Mouse (Mus musculus): ENCODE results near the gene Rnf10. TPM values are rescaled to one million over a fixed set of nuclear protein-coding genes. Genes with fewer than 3 reads are reported as not detected.

Gene Rnf10
- polyA plus RNA-seq, 1 experiment = 194 TPM

DNA sequence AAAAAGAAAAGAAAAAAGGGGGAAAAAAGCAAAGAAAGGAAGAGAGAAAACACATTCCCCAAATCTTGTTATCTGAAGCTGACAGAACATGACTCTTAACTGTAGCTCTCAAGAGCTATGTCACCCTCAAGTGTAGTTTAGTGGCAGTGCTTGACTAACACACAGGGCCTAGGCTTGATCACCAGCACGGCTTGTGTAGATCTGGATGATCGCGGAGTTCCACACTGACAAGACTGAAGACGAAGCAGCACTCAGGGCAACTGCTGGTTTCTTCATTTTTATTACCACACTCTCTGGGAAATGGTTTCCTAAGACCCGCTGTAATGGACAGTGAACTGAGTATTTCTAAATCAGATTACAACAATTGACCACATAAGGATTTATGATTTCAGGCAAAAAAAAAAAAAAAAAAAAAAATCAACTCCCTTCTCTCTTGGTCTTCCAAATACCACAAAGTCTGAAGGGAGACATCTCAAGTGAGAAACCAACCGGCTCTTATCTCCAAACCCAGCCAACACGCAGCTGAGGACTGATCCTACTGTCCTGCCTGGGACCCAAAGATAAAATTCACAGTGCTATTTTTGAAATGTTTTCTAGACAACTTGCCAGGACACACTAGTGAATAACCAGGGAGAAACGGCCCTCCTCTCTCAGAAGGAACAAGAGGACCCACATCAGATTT is 5.8 kb downstream of the Rnf10 start:
- no peak overlapping the region for H3K4me3 ChIP-seq (ENCODE audit: insufficient read depth, poor library complexity, severe bottlenecking)
- no peak overlapping the region for H3ac ChIP-seq (ENCODE audit: control insufficient read depth, insufficient read length, low read depth)
- peaks cover 32% of the 10 kb centered on the region for H3K36me3 ChIP-seq (ENCODE audit: control insufficient read depth, insufficient read depth)
- H3K27me3 ChIP-seq (ENCODE audit: control insufficient read depth, insufficient read depth, insufficient read length) = no peaks in the 10 kb centered on the region
- TF ChIP-seq MYOD1 (IDR thresholded peaks at IDR 0.05; ENCODE audit: control insufficient read depth, insufficient read length, low read depth) (no peak), FOSL1 (IDR thresholded peaks at IDR 0.05; ENCODE audit: insufficient read depth, low read length, poor library complexity, severe bottlenecking) (no peak), USF1 (IDR thresholded peaks at IDR 0.05; ENCODE audit: low read depth) (no peak), MYOG (IDR thresholded peaks at IDR 0.05; ENCODE audit: control insufficient read depth, extremely low read depth, insufficient read length) (no peak), CTCF (IDR thresholded peaks at IDR 0.05; ENCODE audit: control insufficient read depth, insufficient read depth, insufficient read length) (no peak), MAX (IDR thresholded peaks at IDR 0.05) (no peak), CEBPB (IDR thresholded peaks at IDR 0.05; ENCODE audit: low read depth) (no peak)
- peaks cover 100% of the 10 kb centered on the region for H3K79me2 ChIP-seq (ENCODE audit: control insufficient read depth, insufficient read depth)
- H3K79me3 ChIP-seq (ENCODE audit: low read depth) = peaks cover 89% of the 10 kb centered on the region

DNA sequence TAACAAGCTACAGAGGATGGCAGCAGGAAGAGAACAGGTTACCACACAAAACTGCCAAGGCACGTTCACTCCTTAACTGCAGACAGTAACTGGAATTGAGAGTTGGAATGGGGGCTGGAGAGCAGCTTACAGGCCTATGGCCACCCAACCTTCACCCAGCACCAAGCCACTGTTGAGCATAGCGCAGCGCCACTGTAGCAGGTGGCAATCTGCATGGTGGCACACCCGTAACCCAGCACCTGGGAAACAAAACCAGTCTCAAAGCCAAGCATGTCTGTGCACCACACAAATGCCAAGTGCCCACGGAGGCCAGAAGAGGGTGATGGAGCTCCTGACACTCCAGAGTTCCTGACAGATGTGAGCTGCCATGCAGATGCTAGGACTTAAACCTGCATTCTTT is 6.4 kb downstream of the Rnf10 start:
- Histone ChIP-seq H3K79me2 (ENCODE audit: control insufficient read depth, insufficient read depth) (peaks cover 100% of the 10 kb centered on the region), H3K4me3 (ENCODE audit: insufficient read depth, poor library complexity, severe bottlenecking) (no peak overlapping the region), H3K79me3 (ENCODE audit: low read depth) (peaks cover 89% of the 10 kb centered on the region), H3K36me3 (ENCODE audit: control insufficient read depth, insufficient read depth) (peaks cover 32% of the 10 kb centered on the region), H3ac (ENCODE audit: control insufficient read depth, insufficient read length, low read depth) (no peak overlapping the region), H3K27me3 (ENCODE audit: control insufficient read depth, insufficient read depth, insufficient read length) (no peaks in the 10 kb centered on the region)
- no peak for TF ChIP-seq FOSL1 (IDR thresholded peaks at IDR 0.05; ENCODE audit: insufficient read depth, low read length, poor library complexity, severe bottlenecking)
- TF ChIP-seq USF1 (IDR thresholded peaks at IDR 0.05; ENCODE audit: low read depth) = no peak
- no peak for TF ChIP-seq MAX (IDR thresholded peaks at IDR 0.05)
- no peak for TF ChIP-seq MYOD1 (IDR thresholded peaks at IDR 0.05; ENCODE audit: control insufficient read depth, insufficient read length, low read depth)
- no peak for TF ChIP-seq MYOG (IDR thresholded peaks at IDR 0.05; ENCODE audit: control insufficient read depth, extremely low read depth, insufficient read length)
- no peak for TF ChIP-seq CTCF (IDR thresholded peaks at IDR 0.05; ENCODE audit: control insufficient read depth, insufficient read depth, insufficient read length)
- no peak for TF ChIP-seq CEBPB (IDR thresholded peaks at IDR 0.05; ENCODE audit: low read depth)

DNA sequence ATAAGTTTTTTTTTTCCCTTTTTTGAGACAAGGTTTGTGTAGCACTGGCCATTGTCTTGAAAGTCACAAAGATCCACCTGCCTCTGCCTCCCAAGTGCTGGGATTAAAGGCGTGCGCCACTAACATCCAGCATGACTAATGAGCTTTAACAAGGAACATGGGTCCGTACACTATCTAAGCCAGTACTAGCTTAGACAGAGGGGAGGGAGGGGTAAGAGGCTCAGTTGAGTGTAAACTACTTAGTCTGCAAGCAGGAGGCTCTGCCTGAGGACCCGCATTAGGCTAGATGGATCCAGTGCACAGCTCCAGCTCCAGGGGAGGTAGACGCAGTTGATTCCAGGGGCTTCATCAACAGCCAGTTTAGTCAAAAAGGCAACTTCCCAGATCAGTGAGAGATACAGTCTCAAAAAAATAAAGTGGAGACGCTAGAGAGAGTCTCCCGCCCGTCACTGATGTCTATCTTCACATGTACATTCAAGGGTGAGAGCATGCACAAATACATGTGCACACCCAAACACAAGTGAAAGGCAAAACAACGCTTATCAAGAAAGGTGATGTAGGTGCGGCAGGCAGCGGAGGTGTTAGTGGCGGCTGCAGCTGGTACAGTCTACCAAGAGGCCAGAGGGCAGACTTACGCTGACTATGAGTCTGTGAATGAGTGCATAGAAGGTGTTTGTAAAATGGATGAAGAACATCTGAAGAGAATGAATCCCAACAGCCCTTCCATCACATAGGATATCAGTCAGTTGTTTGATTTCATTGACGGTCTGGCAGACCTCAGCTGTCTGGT is 10.0 kb downstream of the Rnf10 start:
- peaks cover 33% of the 10 kb centered on the region for H3K36me3 ChIP-seq (ENCODE audit: control insufficient read depth, insufficient read depth)
- H3K4me3 ChIP-seq (ENCODE audit: insufficient read depth, poor library complexity, severe bottlenecking) = no peak overlapping the region
- TF ChIP-seq CEBPB (IDR thresholded peaks at IDR 0.05; ENCODE audit: low read depth) = no peak
- no peak for TF ChIP-seq MYOG (IDR thresholded peaks at IDR 0.05; ENCODE audit: control insufficient read depth, extremely low read depth, insufficient read length)
- no peak for TF ChIP-seq USF1 (IDR thresholded peaks at IDR 0.05; ENCODE audit: low read depth)
- TF ChIP-seq MAX (IDR thresholded peaks at IDR 0.05) = no peak
- TF ChIP-seq MYOD1 (IDR thresholded peaks at IDR 0.05; ENCODE audit: control insufficient read depth, insufficient read length, low read depth) = no peak
- no peak for TF ChIP-seq FOSL1 (IDR thresholded peaks at IDR 0.05; ENCODE audit: insufficient read depth, low read length, poor library complexity, severe bottlenecking)
- no peak for TF ChIP-seq CTCF (IDR thresholded peaks at IDR 0.05; ENCODE audit: control insufficient read depth, insufficient read depth, insufficient read length)
- H3K27me3 ChIP-seq (ENCODE audit: control insufficient read depth, insufficient read depth, insufficient read length) = no peaks in the 10 kb centered on the region
- H3ac ChIP-seq (ENCODE audit: control insufficient read depth, insufficient read length, low read depth) = no peak overlapping the region
- peaks cover 75% of the 10 kb centered on the region for H3K79me2 ChIP-seq (ENCODE audit: control insufficient read depth, insufficient read depth)
- H3K79me3 ChIP-seq (ENCODE audit: low read depth) = peaks cover 58% of the 10 kb centered on the region

DNA sequence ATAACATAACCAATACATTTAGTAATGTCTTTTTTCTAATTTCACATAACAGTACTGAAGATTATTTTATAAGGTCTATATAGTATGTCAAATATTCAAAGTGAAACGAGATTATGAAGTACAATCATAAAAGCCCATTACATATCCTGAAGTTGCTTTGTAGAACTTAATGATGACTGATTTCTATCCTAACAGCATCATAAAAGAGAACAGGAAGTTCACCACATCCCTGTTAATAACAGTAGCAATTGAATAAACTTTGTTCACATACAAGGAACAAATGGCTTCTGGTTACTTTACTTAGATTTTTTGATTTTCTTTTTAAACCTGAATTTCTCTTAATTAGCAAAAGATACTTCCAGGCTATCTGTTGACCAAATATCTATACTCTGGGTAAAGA is 10.8 kb downstream of the Rnf10 start:
- Histone ChIP-seq H3K27me3 (ENCODE audit: control insufficient read depth, insufficient read depth, insufficient read length) (no peaks in the 10 kb centered on the region), H3ac (ENCODE audit: control insufficient read depth, insufficient read length, low read depth) (no peak overlapping the region), H3K36me3 (ENCODE audit: control insufficient read depth, insufficient read depth) (peaks cover 38% of the 10 kb centered on the region), H3K79me2 (ENCODE audit: control insufficient read depth, insufficient read depth) (peaks cover 67% of the 10 kb centered on the region), H3K79me3 (ENCODE audit: low read depth) (peaks cover 51% of the 10 kb centered on the region), H3K4me3 (ENCODE audit: insufficient read depth, poor library complexity, severe bottlenecking) (no peak overlapping the region)
- no peak for TF ChIP-seq CTCF (IDR thresholded peaks at IDR 0.05; ENCODE audit: control insufficient read depth, insufficient read depth, insufficient read length)
- no peak for TF ChIP-seq USF1 (IDR thresholded peaks at IDR 0.05; ENCODE audit: low read depth)
- no peak for TF ChIP-seq FOSL1 (IDR thresholded peaks at IDR 0.05; ENCODE audit: insufficient read depth, low read length, poor library complexity, severe bottlenecking)
- no peak for TF ChIP-seq MYOG (IDR thresholded peaks at IDR 0.05; ENCODE audit: control insufficient read depth, extremely low read depth, insufficient read length)
- TF ChIP-seq CEBPB (IDR thresholded peaks at IDR 0.05; ENCODE audit: low read depth) = no peak
- TF ChIP-seq MAX (IDR thresholded peaks at IDR 0.05) = no peak
- TF ChIP-seq MYOD1 (IDR thresholded peaks at IDR 0.05; ENCODE audit: control insufficient read depth, insufficient read length, low read depth) = no peak

DNA sequence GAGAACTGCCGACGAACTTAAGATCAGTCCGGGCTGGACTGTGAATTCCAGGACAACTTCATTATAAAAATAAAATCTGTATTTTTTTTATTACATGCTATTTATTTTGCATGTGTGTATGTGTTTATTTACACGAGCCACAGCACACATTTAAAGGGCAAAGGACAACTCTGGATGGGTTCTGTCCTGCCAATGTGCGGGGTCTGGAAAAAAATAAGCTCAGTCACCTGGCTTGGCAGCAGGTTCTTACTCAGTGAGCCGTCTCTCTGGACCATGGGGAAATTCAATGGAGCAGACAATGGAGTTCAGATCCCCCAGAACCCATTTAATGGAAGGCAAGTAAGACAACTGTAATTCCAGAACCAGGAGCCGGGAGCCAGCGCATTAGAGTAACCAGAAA is 11.6 kb downstream of the Rnf10 start:
- Histone ChIP-seq H3K4me3 (ENCODE audit: insufficient read depth, poor library complexity, severe bottlenecking) (no peak overlapping the region), H3K79me2 (ENCODE audit: control insufficient read depth, insufficient read depth) (peaks cover 59% of the 10 kb centered on the region), H3K79me3 (ENCODE audit: low read depth) (peaks cover 44% of the 10 kb centered on the region), H3K36me3 (ENCODE audit: control insufficient read depth, insufficient read depth) (peaks cover 46% of the 10 kb centered on the region), H3K27me3 (ENCODE audit: control insufficient read depth, insufficient read depth, insufficient read length) (no peaks in the 10 kb centered on the region), H3ac (ENCODE audit: control insufficient read depth, insufficient read length, low read depth) (no peak overlapping the region)
- no peak for TF ChIP-seq CEBPB (IDR thresholded peaks at IDR 0.05; ENCODE audit: low read depth)

Data from C2C12 (cell line).